Mouse (Mus musculus): ENCODE data around the gene Ralgapa2. TPM values are rescaled to one million over a fixed set of nuclear protein-coding genes. Genes with fewer than 3 reads are reported as not detected.

Ralgapa2 gene
- polyA plus RNA-seq, 1 experiment from 2014 or later: 9.0 TPM

GRCm38 (mm10) chr2:146331894-146332476 lies 180.2 kb downstream of the Ralgapa2 start:
- Histone ChIP-seq H3K4me1 (no peaks in the 10 kb centered on the region), H3K9ac (no peak overlapping the region), H3K27ac (no peak overlapping the region), H3K9me3 (no peaks in the 10 kb centered on the region), H3K36me3 (no peaks in the 10 kb centered on the region), H3K27me3 (replicated peaks) (no peaks in the 10 kb centered on the region), H3K4me3 (replicated peaks) (no peak overlapping the region), H3K4me2 (no peak overlapping the region)
- ATAC-seq (ENCODE audit: insufficient read depth, low FRiP score, low read depth): no peak; the same call in 1 of the 2 replicates
- 60% methylated on average over 5 of the region's 5 CpGs for WGBS

- H3K27me3 ChIP-seq (replicated peaks): no peaks in the 10 kb centered on the region
- H3K27ac ChIP-seq: no peak overlapping the region
- H3K4me3 ChIP-seq (replicated peaks): no peak overlapping the region
- no peaks in the 10 kb centered on the region for H3K9me3 ChIP-seq
- no peak; the same call in 1 of the 2 replicates for ATAC-seq (ENCODE audit: insufficient read depth, low FRiP score, low read depth)
- 40% methylated on average over 8 of the region's 8 CpGs for WGBS
- H3K4me1 ChIP-seq: no peaks in the 10 kb centered on the region
- H3K36me3 ChIP-seq: no peaks in the 10 kb centered on the region
- H3K4me2 ChIP-seq: no peak overlapping the region
- H3K9ac ChIP-seq: no peak overlapping the region
Measured at GRCm38 (mm10) chr2:146330772-146331281, 181.3 kb downstream of the Ralgapa2 start.

- Histone ChIP-seq H3K27me3 (replicated peaks) (no peaks in the 10 kb centered on the region), H3K4me1 (no peaks in the 10 kb centered on the region), H3K4me2 (no peak overlapping the region), H3K9ac (no peak overlapping the region), H3K36me3 (no peaks in the 10 kb centered on the region), H3K9me3 (no peaks in the 10 kb centered on the region), H3K4me3 (replicated peaks) (no peak overlapping the region), H3K27ac (no peak overlapping the region)
- WGBS: 77% methylated on average over 1 of the region's 1 CpGs
- ATAC-seq (ENCODE audit: insufficient read depth, low FRiP score, low read depth): no peak
Measured at GRCm38 (mm10) chr2:146330101-146330500, 182.0 kb downstream of the Ralgapa2 start.

- no peak overlapping the region for H3K9ac ChIP-seq
- H3K4me2 ChIP-seq: no peak overlapping the region
- no peaks in the 10 kb centered on the region for H3K36me3 ChIP-seq
- H3K4me3 ChIP-seq (replicated peaks): no peak overlapping the region
- no peaks in the 10 kb centered on the region for H3K4me1 ChIP-seq
- no peak for ATAC-seq (ENCODE audit: insufficient read depth, low FRiP score, low read depth)
- H3K27ac ChIP-seq: no peak overlapping the region
- H3K9me3 ChIP-seq: no peaks in the 10 kb centered on the region
- H3K27me3 ChIP-seq (replicated peaks): no peaks in the 10 kb centered on the region
- 89% methylated on average over 1 of the region's 1 CpGs for WGBS
Measured at GRCm38 (mm10) chr2:146326654-146327053, 185.5 kb downstream of the Ralgapa2 start.

- Histone ChIP-seq H3K36me3 (no peaks in the 10 kb centered on the region), H3K27me3 (replicated peaks) (no peaks in the 10 kb centered on the region), H3K4me2 (no peak overlapping the region), H3K27ac (no peak overlapping the region), H3K4me3 (replicated peaks) (no peak overlapping the region), H3K9ac (no peak overlapping the region), H3K4me1 (no peaks in the 10 kb centered on the region), H3K9me3 (no peaks in the 10 kb centered on the region)
- 61% methylated on average over 15 of the region's 15 CpGs for WGBS
- ATAC-seq (ENCODE audit: insufficient read depth, low FRiP score, low read depth): no peak
Measured at GRCm38 (mm10) chr2:146324907-146325715, 187.0 kb downstream of the Ralgapa2 start.

- H3K9me3 ChIP-seq: no peaks in the 10 kb centered on the region
- no peak overlapping the region for H3K4me3 ChIP-seq (replicated peaks)
- no peak overlapping the region for H3K4me2 ChIP-seq
- H3K9ac ChIP-seq: no peak overlapping the region
- ATAC-seq (ENCODE audit: insufficient read depth, low FRiP score, low read depth): no peak
- no peaks in the 10 kb centered on the region for H3K27me3 ChIP-seq (replicated peaks)
- H3K36me3 ChIP-seq: no peaks in the 10 kb centered on the region
- H3K4me1 ChIP-seq: no peaks in the 10 kb centered on the region
- WGBS: 89% methylated on average over 3 of the region's 3 CpGs
- no peak overlapping the region for H3K27ac ChIP-seq
Measured at GRCm38 (mm10) chr2:146324140-146324906, 187.8 kb downstream of the Ralgapa2 start.

- H3K27me3 ChIP-seq (replicated peaks): no peaks in the 10 kb centered on the region
- WGBS: 88% methylated on average over 4 of the region's 4 CpGs
- no peaks in the 10 kb centered on the region for H3K36me3 ChIP-seq
- ATAC-seq (ENCODE audit: insufficient read depth, low FRiP score, low read depth): no peak
- no peak overlapping the region for H3K27ac ChIP-seq
- H3K4me1 ChIP-seq: no peaks in the 10 kb centered on the region
- no peak overlapping the region for H3K9ac ChIP-seq
- no peaks in the 10 kb centered on the region for H3K9me3 ChIP-seq
- H3K4me2 ChIP-seq: no peak overlapping the region
- H3K4me3 ChIP-seq (replicated peaks): no peak overlapping the region
Measured at GRCm38 (mm10) chr2:146323528-146323927, 188.6 kb downstream of the Ralgapa2 start.

- Histone ChIP-seq H3K27me3 (replicated peaks) (no peaks in the 10 kb centered on the region), H3K4me1 (no peaks in the 10 kb centered on the region), H3K9ac (no peak overlapping the region), H3K4me3 (replicated peaks) (no peak overlapping the region), H3K9me3 (no peaks in the 10 kb centered on the region), H3K27ac (no peak overlapping the region), H3K4me2 (no peak overlapping the region), H3K36me3 (no peaks in the 10 kb centered on the region)
- 52% methylated on average over 2 of the region's 2 CpGs for WGBS
- no peak for ATAC-seq (ENCODE audit: insufficient read depth, low FRiP score, low read depth)
Measured at GRCm38 (mm10) chr2:146322770-146323169, 189.4 kb downstream of the Ralgapa2 start.

- Histone ChIP-seq H3K27me3 (replicated peaks) (no peaks in the 10 kb centered on the region), H3K9me3 (no peaks in the 10 kb centered on the region), H3K4me2 (no peak overlapping the region), H3K9ac (no peak overlapping the region), H3K4me1 (no peaks in the 10 kb centered on the region), H3K36me3 (no peaks in the 10 kb centered on the region), H3K27ac (no peak overlapping the region), H3K4me3 (replicated peaks) (no peak overlapping the region)
- 89% methylated on average over 2 of the region's 2 CpGs for WGBS
- ATAC-seq (ENCODE audit: insufficient read depth, low FRiP score, low read depth): no peak
Measured at GRCm38 (mm10) chr2:146322019-146322418, 190.1 kb downstream of the Ralgapa2 start.

GRCm38 (mm10) chr2:146320666-146321065 lies 191.5 kb downstream of the Ralgapa2 start:
- ATAC-seq (ENCODE audit: insufficient read depth, low FRiP score, low read depth): no peak
- Histone ChIP-seq H3K9ac (no peak overlapping the region), H3K27ac (no peak overlapping the region), H3K36me3 (no peaks in the 10 kb centered on the region), H3K9me3 (no peaks in the 10 kb centered on the region), H3K27me3 (replicated peaks) (no peaks in the 10 kb centered on the region), H3K4me3 (replicated peaks) (no peak overlapping the region), H3K4me2 (no peak overlapping the region), H3K4me1 (no peaks in the 10 kb centered on the region)
- WGBS: 82% methylated on average over 2 of the region's 2 CpGs

- 53% methylated on average over 5 of the region's 5 CpGs for WGBS
- Histone ChIP-seq H3K27ac (no peak overlapping the region), H3K36me3 (no peaks in the 10 kb centered on the region), H3K9me3 (no peaks in the 10 kb centered on the region), H3K4me3 (replicated peaks) (no peak overlapping the region), H3K4me2 (no peak overlapping the region), H3K9ac (no peak overlapping the region), H3K27me3 (replicated peaks) (no peaks in the 10 kb centered on the region), H3K4me1 (no peaks in the 10 kb centered on the region; the same call in 1 of the 2 replicates)
- ATAC-seq (ENCODE audit: insufficient read depth, low FRiP score, low read depth): no peak
Measured at GRCm38 (mm10) chr2:146314751-146315150, 197.4 kb downstream of the Ralgapa2 start.

- ATAC-seq (ENCODE audit: insufficient read depth, low FRiP score, low read depth): no peak
- WGBS: 76% methylated on average over 4 of the region's 4 CpGs
- Histone ChIP-seq H3K9me3 (no peaks in the 10 kb centered on the region), H3K4me2 (no peak overlapping the region), H3K36me3 (no peaks in the 10 kb centered on the region), H3K4me3 (replicated peaks) (no peak overlapping the region), H3K27me3 (replicated peaks) (no peaks in the 10 kb centered on the region), H3K4me1 (no peaks in the 10 kb centered on the region; the same call in 1 of the 2 replicates), H3K27ac (no peak overlapping the region), H3K9ac (no peak overlapping the region)
Measured at GRCm38 (mm10) chr2:146313811-146314210, 198.3 kb downstream of the Ralgapa2 start.
